Mouse (Mus musculus) monocyte, adult 59 days (primary cell): ENCODE measurements around the gene Olfr1225. TPM values are rescaled to one million over a fixed set of nuclear protein-coding genes. Genes with fewer than 3 reads are reported as not detected.

Experiments used
- total RNA-seq, 2 experiments: library from RNA; stranded (reverse); gene quantifications; one replicate each; pipeline ENCODE4 v1.2.4; 2023

Gene Olfr1225
- total RNA-seq: not detected

DNA sequence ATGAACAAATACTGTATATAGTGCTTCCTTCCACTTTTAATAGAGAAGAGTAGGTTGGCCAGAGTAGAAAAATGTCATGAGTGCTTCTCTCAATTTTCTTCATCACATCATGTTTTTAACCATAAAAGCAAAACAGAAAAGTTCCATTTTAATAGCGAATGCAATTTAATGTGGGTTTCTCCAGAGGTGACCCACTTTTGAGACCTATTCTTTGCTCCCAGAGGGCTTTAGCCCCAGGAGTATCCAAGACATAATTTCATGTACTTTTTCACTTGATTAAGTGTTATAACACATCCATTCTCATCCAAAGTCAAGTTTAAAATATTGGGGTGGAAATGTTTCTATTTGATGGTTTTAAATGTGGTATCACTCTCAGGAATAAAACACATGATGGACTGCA is at the start of gene Olfr1225:
Gene Olfr1225 (minus strand): TSS at position 101 of the 400 bp plus-strand sequence.

DNA sequence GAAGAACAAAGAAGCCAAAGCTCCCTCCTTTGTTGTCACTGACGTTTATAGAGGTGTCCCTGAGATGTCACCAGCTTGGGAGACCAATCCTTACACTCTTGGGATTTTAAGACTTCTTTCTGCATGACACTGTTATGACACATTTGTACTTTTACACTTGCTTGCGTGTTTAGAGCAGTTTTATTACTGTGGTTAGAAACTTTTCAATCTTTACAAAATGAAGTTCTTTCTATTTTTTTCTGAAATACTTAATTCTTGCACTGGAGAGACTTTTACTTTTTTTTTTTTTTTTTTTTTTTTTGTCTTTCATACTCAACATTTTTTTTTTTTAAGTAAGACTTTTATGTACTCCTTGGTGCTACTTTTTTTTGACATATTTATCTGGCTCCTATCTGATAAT is 25.5 kb upstream of the Olfr1225 start, which contains the start of gene Olfr1226:
Gene Olfr1226 (minus strand): TSS at position 101 of the 400 bp plus-strand sequence.

DNA sequence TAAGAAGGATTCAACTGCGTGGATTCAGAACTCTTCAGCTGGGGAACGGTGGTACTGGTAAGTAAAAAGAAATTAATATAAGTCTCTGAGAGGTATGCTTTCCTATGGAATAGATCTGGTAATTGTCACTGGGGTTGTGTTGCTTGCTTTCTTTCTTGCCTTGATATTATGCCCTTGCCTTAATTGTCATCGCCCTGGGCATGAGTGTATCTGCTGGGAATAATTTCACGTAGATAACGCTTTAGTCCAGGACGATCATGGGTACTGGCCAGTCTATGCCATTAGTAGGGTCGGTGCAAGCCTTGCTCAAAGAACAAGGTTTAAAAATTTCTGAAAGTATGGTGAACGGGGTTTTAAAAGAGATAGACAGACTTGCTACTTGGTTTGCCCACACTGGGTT is 10.5 kb downstream of the Olfr1225 start, which contains the start of gene Olfr1224-ps1:
Gene Olfr1224-ps1 (minus strand): TSS at position 101 of the 400 bp plus-strand sequence.

DNA sequence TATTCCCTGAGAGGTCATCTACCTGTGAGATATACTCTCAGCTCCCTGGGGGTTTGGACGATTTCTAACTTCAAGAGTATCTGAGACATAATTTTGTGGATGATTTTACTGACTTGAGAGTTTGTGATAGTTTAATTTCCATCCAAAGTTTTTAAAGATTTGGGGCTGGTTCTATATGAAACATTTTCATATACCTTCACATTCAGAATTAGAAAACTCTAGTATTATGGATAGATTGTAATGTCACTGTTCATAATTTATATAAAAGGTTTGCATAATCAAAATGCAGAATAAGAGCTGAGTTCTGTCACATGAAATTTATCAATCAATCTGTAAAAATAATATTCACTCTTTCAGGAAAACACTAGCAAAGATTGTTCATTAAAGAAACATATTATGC is 23.0 kb downstream of the Olfr1225 start, which contains the start of gene Olfr1223:
Gene Olfr1223 (minus strand): TSS at position 101 of the 400 bp plus-strand sequence.

DNA sequence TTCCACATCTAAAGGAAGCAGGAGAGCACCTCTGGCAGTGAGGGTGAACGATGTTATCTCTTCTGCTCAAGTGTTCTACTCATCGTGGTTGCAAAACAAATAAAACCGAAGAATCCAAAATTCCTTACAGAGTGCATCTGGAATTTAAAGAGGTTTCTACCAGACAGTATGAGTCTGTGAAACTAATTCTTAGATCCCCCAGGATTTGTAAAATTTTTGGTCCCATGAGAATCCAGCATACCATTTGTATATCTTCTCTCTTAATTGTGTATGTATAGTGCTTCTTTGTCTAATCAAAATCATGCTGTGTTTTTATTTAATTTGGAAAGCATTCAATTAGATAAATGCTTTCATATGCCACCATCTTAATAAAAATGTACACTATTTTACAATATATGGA is 41.5 kb downstream of the Olfr1225 start, which contains the start of gene Olfr1222:
Gene Olfr1222 (minus strand): TSS at position 101 of the 400 bp plus-strand sequence.

Other genes with a start within 250 kb of the Olfr1225 start
- not detected for gene Olfr1211, start 236.6 kb downstream of the Olfr1225 start, total RNA-seq
- not detected for gene Olfr1212, start 220.7 kb downstream of the Olfr1225 start, total RNA-seq
- not detected for gene Gm13762, start 194.4 kb downstream of the Olfr1225 start, total RNA-seq
- gene Olfr1214, start 182.0 kb downstream of the Olfr1225 start, total RNA-seq: not detected
- gene Olfr1215, start 167.7 kb downstream of the Olfr1225 start, total RNA-seq: not detected
- not detected for gene Olfr1216, start 156.3 kb downstream of the Olfr1225 start, total RNA-seq
- gene Olfr1217, start 142.6 kb downstream of the Olfr1225 start, total RNA-seq: not detected
- not detected for gene Olfr1218, start 113.5 kb downstream of the Olfr1225 start, total RNA-seq
- not detected for gene Olfr1219, start 91.2 kb downstream of the Olfr1225 start, total RNA-seq
- not detected for gene Olfr1220, start 67.8 kb downstream of the Olfr1225 start, total RNA-seq
- gene Olfr1221, start 57.4 kb downstream of the Olfr1225 start, total RNA-seq: not detected
- gene Olfr1222, start 41.6 kb downstream of the Olfr1225 start, total RNA-seq: not detected
- not detected for gene Olfr1223, start 23.1 kb downstream of the Olfr1225 start, total RNA-seq
- not detected for gene Olfr1224-ps1, start 10.6 kb downstream of the Olfr1225 start, total RNA-seq
- gene Olfr1226, start 25.4 kb upstream of the Olfr1225 start, total RNA-seq: not detected
- gene Olfr1228, start 79.4 kb upstream of the Olfr1225 start, total RNA-seq: not detected
- not detected for gene Olfr1229, start 113.3 kb upstream of the Olfr1225 start, total RNA-seq
- not detected for gene Olfr1230, start 122.6 kb upstream of the Olfr1225 start, total RNA-seq
- gene Olfr1231, start 132.4 kb upstream of the Olfr1225 start, total RNA-seq: not detected
- not detected for gene Olfr1232, start 155.0 kb upstream of the Olfr1225 start, total RNA-seq
- gene Olfr1233, start 167.7 kb upstream of the Olfr1225 start, total RNA-seq: not detected
- gene Olfr1234, start 190.2 kb upstream of the Olfr1225 start, total RNA-seq: not detected
- gene Olfr1238, start 235.0 kb upstream of the Olfr1225 start, total RNA-seq: not detected
- gene Olfr1239, start 245.7 kb upstream of the Olfr1225 start, total RNA-seq: not detected